ENCODE assay signal across 7 mouse cellular contexts in the genomic region with DNA sequence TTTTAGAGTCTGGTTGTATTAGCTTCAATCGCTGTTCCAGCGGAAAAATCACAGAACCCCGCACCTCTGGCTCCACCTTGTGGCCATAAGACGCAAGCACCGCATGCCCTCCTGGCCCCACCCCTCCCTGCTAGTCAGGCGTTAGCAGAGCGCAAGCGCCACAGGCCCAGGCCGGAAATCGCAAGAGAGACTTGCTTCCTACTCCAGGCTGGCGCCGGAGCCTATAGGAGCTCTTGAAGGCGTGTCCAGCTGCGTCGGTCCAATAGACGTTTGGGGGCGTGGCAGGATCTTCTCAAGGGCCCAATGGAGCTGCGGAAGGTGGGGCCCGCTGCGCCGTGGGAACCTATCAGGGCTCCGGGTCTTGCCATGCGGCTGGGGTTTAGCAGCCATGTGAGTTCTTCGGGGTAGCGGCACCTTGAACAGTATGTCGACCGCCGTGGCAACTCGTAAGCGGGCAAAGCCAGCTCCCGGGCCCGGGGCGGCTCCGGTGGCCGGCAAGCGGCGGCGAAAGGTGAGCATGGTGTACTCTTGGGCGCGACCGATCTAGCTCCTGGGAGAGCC. TPM values are rescaled to one million over a fixed set of nuclear protein-coding genes. Genes with fewer than 3 reads are reported as not detected.
DNase-seq lines count a peak whose midpoint lies in the region; ATAC-seq lines count a peak whose summit lies in the region.

A gene (minus strand): TSS at position 26 of the 561 bp plus-strand sequence.

- peak within 1 kb of the TSS; percentile 94 for H3K4me2 ChIP-seq in embryonic facial prominence, embryonic 12.5 days (replicated peaks)
- peak within 1 kb of the TSS; percentile 95 for H3K4me2 ChIP-seq in limb, embryonic 11.5 days (ENCODE audit: low read depth, severe bottlenecking)
- H3K4me2 ChIP-seq in midbrain, embryonic 14.5 days (ENCODE audit: low read length) = peak within 1 kb of the TSS; percentile 95

- H3K9me3 ChIP-seq in embryonic facial prominence, embryonic 12.5 days = no peaks in the 10 kb centered on the region
- no peaks in the 10 kb centered on the region for H3K9me3 ChIP-seq in limb, embryonic 11.5 days (ENCODE audit: control insufficient read depth, low read length)
- H3K9me3 ChIP-seq in midbrain, embryonic 14.5 days (ENCODE audit: control insufficient read depth, low read length) = no peaks in the 10 kb centered on the region

- H3K27ac ChIP-seq in embryonic facial prominence, embryonic 12.5 days = peak within 1 kb of the TSS; percentile 70
- H3K27ac ChIP-seq in limb, embryonic 11.5 days (replicated peaks; ENCODE audit: low read depth, low read length) = no peak within 1 kb of the TSS
- 0 out of 2 replicates have a peak within 1 kb of the TSS, but pooled peaks have one; percentile 26 for H3K27ac ChIP-seq in midbrain, embryonic 14.5 days (replicated peaks; ENCODE audit: low read depth, low read length)

- H3K4me3 ChIP-seq in embryonic facial prominence, embryonic 12.5 days = peak within 1 kb of the TSS; percentile 83
- peak within 1 kb of the TSS; percentile 80 for H3K4me3 ChIP-seq in limb, embryonic 11.5 days (ENCODE audit: low read depth, low read length)
- H3K4me3 ChIP-seq in midbrain, embryonic 14.5 days (replicated peaks; ENCODE audit: low read depth, low read length) = peak within 1 kb of the TSS; percentile 66

- under 1% methylated on average over 41 of the region's 41 CpGs for WGBS in embryonic facial prominence, embryonic 12.5 days
- WGBS in limb, embryonic 11.5 days = under 1% methylated on average over 41 of the region's 41 CpGs
- under 1% methylated on average over 41 of the region's 41 CpGs for WGBS in midbrain, embryonic 14.5 days

- ATAC-seq in embryonic facial prominence, embryonic 12.5 days (ENCODE audit: insufficient number of reproducible peaks, insufficient read depth, low FRiP score, low TSS enrichment) = peak; percentile 96
- ATAC-seq in limb, embryonic 11.5 days (ENCODE audit: insufficient number of reproducible peaks, low FRiP score, low TSS enrichment, low read depth) = peak; percentile 97
- ATAC-seq in midbrain, embryonic 14.5 days (ENCODE audit: low FRiP score, low TSS enrichment) = peak; percentile 97

- peak; percentile 97 for DNase-seq in adrenal gland, postnatal 25 days
- DNase-seq in heart, adult 11 months = peak; percentile 100
- peak; percentile 99 for DNase-seq in kidney, adult 18-20 months
- peak; percentile 99 for DNase-seq in limb, embryonic 11.5 days (ENCODE audit: low spot score)
- DNase-seq in midbrain, embryonic 14.5 days = peak; percentile 100
- peak; percentile 93 to 98 for DNase-seq in spleen, adult 18-20 months

- peaks cover 36% of the 10 kb centered on the region for H3K4me1 ChIP-seq in embryonic facial prominence, embryonic 12.5 days
- peaks cover 11% of the 10 kb centered on the region for H3K4me1 ChIP-seq in limb, embryonic 11.5 days (ENCODE audit: control insufficient read depth, insufficient read depth, low read length)
- peaks cover 12% of the 10 kb centered on the region for H3K4me1 ChIP-seq in midbrain, embryonic 14.5 days (ENCODE audit: control insufficient read depth, insufficient read depth, low read length)

- peak within 1 kb of the TSS; percentile 71 for H3K9ac ChIP-seq in embryonic facial prominence, embryonic 12.5 days
- H3K9ac ChIP-seq in limb, embryonic 11.5 days (ENCODE audit: low read length) = peak within 1 kb of the TSS; percentile 69
- peak within 1 kb of the TSS; percentile 62 for H3K9ac ChIP-seq in midbrain, embryonic 14.5 days (replicated peaks; ENCODE audit: low read length)

- H3K36me3 ChIP-seq in embryonic facial prominence, embryonic 12.5 days = peaks cover 15% of the 10 kb centered on the region
- H3K36me3 ChIP-seq in limb, embryonic 11.5 days (ENCODE audit: control insufficient read depth, insufficient read depth, low read length) = peaks cover 7% of the 10 kb centered on the region; the same call in 1 of the 2 replicates
- peaks cover 19% of the 10 kb centered on the region; the same call in 1 of the 2 replicates for H3K36me3 ChIP-seq in midbrain, embryonic 14.5 days (ENCODE audit: control insufficient read depth, insufficient read depth, low read length)

- H3K27me3 ChIP-seq in embryonic facial prominence, embryonic 12.5 days = no peaks in the 10 kb centered on the region
- H3K27me3 ChIP-seq in limb, embryonic 11.5 days (ENCODE audit: control insufficient read depth, insufficient read depth, low read length) = no peaks in the 10 kb centered on the region
- no peaks in the 10 kb centered on the region for H3K27me3 ChIP-seq in midbrain, embryonic 14.5 days (ENCODE audit: control insufficient read depth, insufficient read depth, low read length)

RNA-seq across cellular contexts. Expression of the gene that starts here (rescaled TPM):
- 37.4 and 38.7 TPM in 2 replicates for total RNA-seq in adrenal gland, postnatal 25 days (2021)
- polyA plus RNA-seq in embryonic facial prominence, embryonic 12.5 days (2016; fragmentation: Nextera tagmentation; extraction: Ambion mirVana) = 3.7 and 4.6 TPM in 2 replicates
- polyA plus RNA-seq in limb, embryonic 11.5 days (2014; fragmentation: Nextera tagmentation; extraction: Ambion mirVana) = 1.5 and 2.0 TPM in 2 replicates
- 0.28 and 0.76 TPM in 2 replicates for polyA plus RNA-seq in midbrain, embryonic 14.5 days (2014; fragmentation: Nextera tagmentation; extraction: Ambion mirVana)

Comparison
In these comparisons a context has a peak if more than half of its experiments do, and no peak if none do; other contexts are left out.
1. Peak in DNase-seq, ATAC-seq, H3K4me3 ChIP-seq, H3K27ac ChIP-seq, H3K9ac ChIP-seq and H3K4me2 ChIP-seq in midbrain, embryonic 14.5 days; RNA of the gene not detected or under 1 TPM.